9 mouse cellular contexts compared by ENCODE assay signal in the genomic region with DNA sequence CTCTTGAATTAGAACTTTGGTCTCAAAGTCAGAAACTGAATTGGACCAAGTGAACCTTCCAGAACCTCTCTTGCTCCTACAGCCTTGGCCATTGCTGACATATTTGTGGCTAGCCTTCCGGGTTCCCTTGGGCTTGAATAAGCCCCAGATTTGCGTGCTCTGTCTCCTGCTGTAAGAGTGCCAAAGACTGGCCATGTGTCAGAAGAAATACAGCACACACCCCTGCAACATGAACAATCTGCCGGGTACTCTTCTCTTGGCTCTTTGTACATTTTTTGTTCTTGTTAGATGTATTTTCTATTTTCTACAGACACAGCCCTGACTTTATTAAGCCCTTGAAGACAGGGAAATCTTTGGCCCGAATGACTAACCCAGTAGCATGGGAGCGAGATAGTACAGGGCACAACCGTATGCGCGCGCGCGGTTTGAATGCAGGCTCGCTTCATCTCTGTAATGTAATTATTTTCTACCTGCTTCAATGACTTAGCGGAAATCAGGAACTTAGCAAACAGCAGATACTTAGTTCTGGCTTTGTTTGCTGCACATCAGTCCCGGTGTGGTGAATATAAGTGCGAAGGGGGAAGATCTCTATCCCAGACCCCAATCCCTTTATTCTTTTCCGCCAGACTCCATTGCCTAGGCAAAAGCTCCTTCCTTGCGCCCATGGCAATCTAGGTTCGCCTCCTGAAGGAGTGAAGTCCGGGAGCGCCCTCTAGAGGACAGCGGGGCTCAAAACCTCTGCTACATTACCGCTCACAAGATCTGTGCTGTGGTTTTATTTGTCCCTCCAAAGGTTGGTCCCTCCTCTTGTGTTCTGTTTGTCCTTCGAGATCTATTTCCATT. TPM values are rescaled to one million over a fixed set of nuclear protein-coding genes. Genes with fewer than 3 reads are reported as not detected.
DNase-seq lines count a peak whose midpoint lies in the region; ATAC-seq and TF ChIP-seq lines count a peak whose summit lies in the region.
"Had no signal": no experiment of that assay in that cellular context is flagged by ENCODE, and none has a peak within 500 bp of the region (broad histone marks: within the 10 kb centered on the region; RNA-seq: fewer than 3 reads in every experiment).

No protein-coding gene starts in this region.

- no peak overlapping the region for H3K27ac ChIP-seq in MEL (ENCODE audit: control insufficient read depth, low read depth, low read length)
- no peak overlapping the region for H3K27ac ChIP-seq in cerebellum, adult 2 months (ENCODE audit: insufficient read depth, low read length)
- H3K27ac ChIP-seq: limb, embryonic 15.5 days had no signal

- peak; percentile 97 for TF ChIP-seq RAD21 in MEL (IDR thresholded peaks at IDR 0.05; ENCODE audit: low read depth, low read length)

- H3K4me3 ChIP-seq in MEL (ENCODE audit: control insufficient read depth in 1 of 2, insufficient read depth in 1 of 2, low read depth in 2 of 2, low read length in 2 of 2): no peak overlapping the region
- no peak overlapping the region for H3K4me3 ChIP-seq in cerebellum, adult 2 months (replicated peaks; ENCODE audit: insufficient read depth, low read depth, low read length)
- H3K4me3 ChIP-seq: limb, embryonic 15.5 days had no signal

- no peak for TF ChIP-seq POLR2A in MEL (IDR thresholded peaks at IDR 0.05; ENCODE audit: control insufficient read depth in 1 of 2, insufficient read depth in 1 of 2, low read depth in 1 of 2, low read length in 2 of 2, poor library complexity in 1 of 2)
- no peak for TF ChIP-seq POLR2A in cerebellum, adult 2 months (IDR thresholded peaks at IDR 0.05; ENCODE audit: borderline replicate concordance, insufficient read depth, low read length)

- no peaks in the 10 kb centered on the region for H3K27me3 ChIP-seq in MEL (ENCODE audit: control insufficient read depth in 1 of 2, insufficient read depth in 2 of 2, low read length in 2 of 2)
- no peaks in the 10 kb centered on the region for H3K27me3 ChIP-seq in cerebellum, adult 2 months (ENCODE audit: control insufficient read depth, insufficient read depth, low read length)

- TF ChIP-seq CTCF in MEL (IDR thresholded peaks at IDR 0.05 in 2 of 3, conservative IDR thresholded peaks at IDR 0.05 in 1 of 3; ENCODE audit: control insufficient read depth in 1 of 3, insufficient read depth in 1 of 3, low read depth in 2 of 3, low read length in 3 of 3, poor library complexity in 1 of 3, severe bottlenecking in 1 of 3): peak; percentile 83 to 97 (median 93)
- TF ChIP-seq CTCF in cerebellum, adult 2 months (IDR thresholded peaks at IDR 0.05; ENCODE audit: borderline replicate concordance, insufficient read depth, low read depth, low read length): peak; percentile 93

- peak; percentile 74 to 79; a peak in 3 of 4 replicates for ATAC-seq in hematopoietic stem cell, adult 5-6 weeks (replicated peaks in 1 of 2; ENCODE audit: insufficient read depth in 1 of 2, low FRiP score in 2 of 2, low TSS enrichment in 1 of 2, low read depth in 1 of 2, poor library complexity in 2 of 2, severe bottlenecking in 2 of 2)

- H3K9me3 ChIP-seq in MEL (replicated peaks; ENCODE audit: insufficient read depth, low read length): no peaks in the 10 kb centered on the region
- H3K9me3 ChIP-seq: limb, embryonic 15.5 days had no signal

- DNase-seq in MEL (ENCODE audit: low read depth, low spot score): peak; percentile 87
- DNase-seq in cerebellum, adult 2 months: peak; percentile 82 to 89
- DNase-seq in forelimb bud, embryonic 11.5 days (ENCODE audit: low read depth, low spot score): peak; percentile 88
- peak; percentile 69 to 92 for DNase-seq in layer of hippocampus, adult 8-10 months (ENCODE audit: low spot score in 2 of 2)
- DNase-seq in lung, postnatal 10 days: peak; percentile 93
- peak; percentile 71 for DNase-seq in retina, adult 2 months (ENCODE audit: low read depth, low spot score)
- peak; percentile 85 for DNase-seq in thymus, postnatal 14 days

- TF ChIP-seq EP300 in MEL (IDR thresholded peaks at IDR 0.05; ENCODE audit: low read depth in 1 of 2, low read length in 2 of 2): no peak

- H3K79me2 ChIP-seq in MEL (ENCODE audit: control insufficient read depth, insufficient read depth, low read length, poor library complexity): no peaks in the 10 kb centered on the region

- WGBS in cerebellum, adult 2 months: 42% methylated on average over 23 of the region's 23 CpGs

- H3K36me3 ChIP-seq in MEL (ENCODE audit: control insufficient read depth in 1 of 2, insufficient read depth in 2 of 2, low read length in 2 of 2): peaks cover 0 to 11% of the 10 kb centered on the region in 2 experiments; a peak in 2 of 4 replicates
- H3K36me3 ChIP-seq: limb, embryonic 15.5 days had no signal

- H3K4me1 ChIP-seq in MEL (ENCODE audit: control insufficient read depth in 1 of 2, insufficient read depth in 2 of 2, low read length in 2 of 2): peaks cover 0 to 7% of the 10 kb centered on the region in 2 experiments; a peak in 2 of 4 replicates
- no peaks in the 10 kb centered on the region; the same call in 1 of the 2 replicates for H3K4me1 ChIP-seq in cerebellum, adult 2 months (ENCODE audit: control insufficient read depth, insufficient read depth, low read length)
- H3K4me1 ChIP-seq: limb, embryonic 15.5 days had no signal

- H3K9ac ChIP-seq in MEL (ENCODE audit: control insufficient read depth, low read depth, low read length, poor library complexity, severe bottlenecking): no peak overlapping the region
- H3K9ac ChIP-seq: limb, embryonic 15.5 days had no signal

TF ChIP-seq in MEL, 35 proteins besides CTCF, POLR2A, EP300 and RAD21:
- TF ChIP-seq SMC3 (IDR thresholded peaks at IDR 0.05; ENCODE audit: low read depth, low read length) (peak; percentile 93), GABPA (IDR thresholded peaks at IDR 0.05; ENCODE audit: low read depth, low read length) (no peak), ZC3H11A (IDR thresholded peaks at IDR 0.05; ENCODE audit: low read depth, low read length) (peak; percentile 96), ZNF384 (IDR thresholded peaks at IDR 0.05; ENCODE audit: low read depth, low read length) (no peak)

RNA-seq across cellular contexts. Expression of a gene that starts 22.2 kb away (rescaled TPM):
- 3.3 and 5.5 TPM in 2 replicates for total RNA-seq in MEL (2012; rRNA removed)
- polyA plus RNA-seq in MEL (2012; ENCODE audit: insufficient read depth in 1 of 2, insufficient read length in 2 of 2, low read depth in 1 of 2, low replicate concordance in 2 of 2, missing spikeins in 1 of 2): 10 to 100 TPM in 1 of 2 experiments, not detected in 1; 15.3 TPM
- polyA plus RNA-seq in cerebellum, adult 2 months (2012; rRNA removed): 10.0 and 11.8 TPM in 2 replicates
- 10.9 and 22.7 TPM in 2 replicates for total RNA-seq in hematopoietic stem cell, adult 5-6 weeks (2017)
- total RNA-seq in layer of hippocampus, adult 8-10 months (2022): 10 to 100 TPM in 1 of 4 experiments, 1 to 10 TPM in 3; 7.4 to 11.2 (median 8.1) TPM

RNA-seq across cellular contexts. Expression of a gene that starts 23.3 kb away (rescaled TPM):
- 1.2 and 1.7 TPM in 2 replicates for total RNA-seq in MEL (2012; rRNA removed)
- 1 to 10 TPM in 1 of 2 experiments, not detected in 1; 1.6 TPM for polyA plus RNA-seq in MEL (2012; ENCODE audit: insufficient read depth in 1 of 2, insufficient read length in 2 of 2, low read depth in 1 of 2, low replicate concordance in 2 of 2, missing spikeins in 1 of 2)
- polyA plus RNA-seq in cerebellum, adult 2 months (2012; rRNA removed): 1.5 and 1.8 TPM in 2 replicates
- 11.7 and 15.6 TPM in 2 replicates for total RNA-seq in hematopoietic stem cell, adult 5-6 weeks (2017)
- 1 to 10 TPM; 3.4 to 4.7 (median 3.8) TPM for total RNA-seq in layer of hippocampus, adult 8-10 months (2022)

RNA-seq across cellular contexts. Expression of a gene that starts 41.5 kb away (rescaled TPM):
- total RNA-seq in MEL (2012; rRNA removed): not detected in 2 replicates
- polyA plus RNA-seq in MEL (2012; ENCODE audit: insufficient read depth in 1 of 2, insufficient read length in 2 of 2, low read depth in 1 of 2, low replicate concordance in 2 of 2, missing spikeins in 1 of 2): not detected
- polyA plus RNA-seq in cerebellum, adult 2 months (2012; rRNA removed): not detected in 2 replicates
- not detected in 2 replicates for total RNA-seq in hematopoietic stem cell, adult 5-6 weeks (2017)
- total RNA-seq in layer of hippocampus, adult 8-10 months (2022): not detected
- polyA plus RNA-seq: limb, embryonic 15.5 days had no signal
